Mouse (Mus musculus) heart, postnatal 0 days (tissue): ENCODE results near the gene Kdm2b.

Experiments used
- CTCF ChIP-seq: IDR thresholded peaks from 2 replicates; pipeline ENCODE4 v1.5.1; 2016; ENCODE audit warnings: antibody characterized with exemption, control low read depth, low read depth
- EP300 ChIP-seq: IDR thresholded peaks from 2 replicates; pipeline ENCODE4 v1.6.1; 2016; ENCODE audit warnings: antibody characterized with exemption, low read depth

DNA sequence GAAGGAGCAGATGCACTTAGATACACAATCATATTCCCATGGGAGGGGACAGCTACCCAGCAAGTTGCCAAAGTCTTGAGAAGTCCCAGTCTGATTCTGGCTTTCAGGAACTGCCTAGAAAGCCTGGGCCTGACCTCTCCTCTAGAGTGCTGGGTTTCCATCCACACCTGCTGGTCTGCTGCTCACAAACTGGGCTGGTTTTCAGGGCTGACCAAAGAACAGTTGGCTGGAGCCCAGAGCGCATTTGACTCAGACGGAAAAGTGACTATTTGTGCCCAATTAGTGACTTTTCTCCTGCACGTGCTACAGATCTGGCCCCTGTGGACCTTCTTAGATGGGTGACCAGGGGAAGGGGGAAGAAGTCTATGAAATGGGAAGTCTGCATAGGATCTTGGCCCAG, 50.9 kb downstream of the Kdm2b start:
- TF ChIP-seq CTCF = no peak
- no peak for TF ChIP-seq EP300
